Mouse (Mus musculus): ENCODE data around the gene Eif5b. TPM values are rescaled to one million over a fixed set of nuclear protein-coding genes. Genes with fewer than 3 reads are reported as not detected.

Eif5b gene
- 11.2 and 12.4 TPM in 2 replicates for polyA plus RNA-seq (2015; fragmentation: Nextera tagmentation; extraction: Ambion mirVana)

DNA sequence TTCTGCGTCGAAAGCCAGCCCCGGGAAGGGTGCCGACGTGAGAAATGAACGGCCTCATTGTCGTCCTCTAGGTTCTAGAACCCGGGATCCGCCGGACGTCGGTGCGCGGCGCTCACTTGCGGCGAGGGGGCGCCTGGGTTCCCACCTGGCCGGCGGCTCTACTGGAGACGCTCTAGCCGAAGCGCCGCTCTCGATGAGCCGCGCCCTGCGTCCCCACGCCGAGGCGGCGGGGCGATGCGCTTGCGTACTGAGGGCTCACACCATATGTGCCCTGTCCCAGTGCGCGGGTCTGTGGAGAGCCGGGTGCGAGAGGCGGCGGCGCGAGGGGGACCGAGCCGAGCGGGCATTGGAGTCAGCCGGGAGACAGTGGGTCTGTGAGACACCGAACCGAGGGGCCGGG is at the start of gene Eif5b, which contains the start of gene Txndc9:
Gene Eif5b, plus strand, starts transcription at position 144 of the 400 bp plus-strand sequence.
Gene Txndc9, minus strand, starts transcription at position 27 of the 400 bp plus-strand sequence.
- Histone ChIP-seq H3K4me2 (ENCODE audit: low read depth, low read length) (peak within 1 kb of the TSS; percentile 88), H3K27me3 (ENCODE audit: insufficient read depth, low read length) (no peaks in the 10 kb centered on the region), H3K27ac (ENCODE audit: low read depth) (peak within 1 kb of the TSS; percentile 93), H3K36me3 (replicated peaks; ENCODE audit: insufficient read depth, low read length) (peaks cover 25% of the 10 kb centered on the region), H3K9ac (replicated peaks) (peak within 1 kb of the TSS; percentile 99), H3K4me1 (ENCODE audit: insufficient read depth) (peaks cover 18% of the 10 kb centered on the region), H3K9me3 (ENCODE audit: low read length) (no peaks in the 10 kb centered on the region), H3K4me3 (ENCODE audit: low read depth, low read length) (peak within 1 kb of the TSS; percentile 97)
- TF ChIP-seq CTCF (IDR thresholded peaks at IDR 0.05; ENCODE audit: low read depth) (peak; percentile 78), EP300 (IDR thresholded peaks at IDR 0.05; ENCODE audit: low read depth) (no peak)
- ATAC-seq (peak; percentile 85), DNase-seq (peak; percentile 94)
- under 1% methylated on average over 50 of the region's 50 CpGs for WGBS (ENCODE audit: insufficient replicate concordance)

DNA sequence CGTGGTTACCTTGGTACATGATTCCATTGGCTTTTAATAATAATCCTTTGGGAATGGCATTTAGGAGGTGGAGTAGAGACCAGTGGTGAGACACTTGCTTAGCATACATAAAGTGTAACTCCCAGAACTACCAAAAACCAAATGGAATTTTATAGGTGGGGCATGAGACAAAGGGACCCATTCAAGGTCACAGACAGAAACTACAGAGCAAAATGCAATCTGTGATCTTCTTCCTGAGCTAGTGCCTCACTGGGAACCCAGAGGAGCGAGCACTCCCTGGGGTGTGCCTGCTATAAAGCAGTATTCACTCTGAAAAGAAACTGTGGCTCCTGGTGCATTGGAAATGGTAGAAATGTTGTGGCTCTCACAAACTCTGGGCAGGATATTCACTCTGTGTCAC is 48.9 kb upstream of the Eif5b start:
- H3K27ac ChIP-seq (ENCODE audit: low read depth) = no peak overlapping the region
- DNase-seq (no peak), ATAC-seq (no peak)
- H3K4me3 ChIP-seq (ENCODE audit: low read depth, low read length) = no peak overlapping the region
- H3K9ac ChIP-seq (replicated peaks) = no peak overlapping the region
- H3K36me3 ChIP-seq (replicated peaks; ENCODE audit: insufficient read depth, low read length) = no peaks in the 10 kb centered on the region
- no peaks in the 10 kb centered on the region for H3K4me1 ChIP-seq (ENCODE audit: insufficient read depth)
- no peaks in the 10 kb centered on the region for H3K27me3 ChIP-seq (ENCODE audit: insufficient read depth, low read length)
- no peak for TF ChIP-seq CTCF (IDR thresholded peaks at IDR 0.05; ENCODE audit: low read depth)
- TF ChIP-seq EP300 (IDR thresholded peaks at IDR 0.05; ENCODE audit: low read depth) = no peak
- H3K4me2 ChIP-seq (ENCODE audit: low read depth, low read length) = no peak overlapping the region
- WGBS (ENCODE audit: insufficient replicate concordance) = 69% methylated on average over 2 of the region's 2 CpGs
- no peaks in the 10 kb centered on the region for H3K9me3 ChIP-seq (ENCODE audit: low read length)

- DNase-seq = no peak
- no peak for ATAC-seq
- WGBS (ENCODE audit: insufficient replicate concordance) = 69% methylated on average over 7 of the region's 7 CpGs
Measured at GRCm38 (mm10) chr1:37954786-37955185, 43.0 kb upstream of the Eif5b start.

DNA sequence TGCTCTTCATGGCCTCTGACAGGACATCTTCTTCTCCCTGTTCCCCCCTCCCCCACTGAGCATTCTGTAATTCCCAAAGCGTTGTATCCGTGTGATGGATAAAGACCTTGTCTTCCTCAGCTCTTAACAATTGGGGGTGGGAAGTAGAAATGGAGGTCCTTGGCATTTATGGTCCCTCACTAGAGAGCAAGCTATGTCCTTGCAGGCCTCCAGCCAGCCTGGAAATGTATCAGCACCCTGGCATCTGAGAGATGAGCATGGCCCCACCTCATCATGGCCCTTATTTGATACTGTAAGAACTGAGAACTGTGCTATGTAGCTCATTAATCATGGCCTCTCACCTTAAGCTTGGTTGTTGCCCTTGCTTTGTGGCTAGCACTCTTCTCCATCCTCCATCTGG is 42.6 kb upstream of the Eif5b start:
- Histone ChIP-seq H3K9me3 (ENCODE audit: low read length) (no peaks in the 10 kb centered on the region), H3K27me3 (ENCODE audit: insufficient read depth, low read length) (no peaks in the 10 kb centered on the region), H3K36me3 (replicated peaks; ENCODE audit: insufficient read depth, low read length) (no peaks in the 10 kb centered on the region), H3K4me2 (ENCODE audit: low read depth, low read length) (no peak overlapping the region), H3K27ac (ENCODE audit: low read depth) (no peak overlapping the region), H3K4me3 (ENCODE audit: low read depth, low read length) (no peak overlapping the region), H3K9ac (replicated peaks) (no peak overlapping the region), H3K4me1 (ENCODE audit: insufficient read depth) (no peaks in the 10 kb centered on the region)
- DNase-seq = no peak
- TF ChIP-seq CTCF (IDR thresholded peaks at IDR 0.05; ENCODE audit: low read depth) (no peak), EP300 (IDR thresholded peaks at IDR 0.05; ENCODE audit: low read depth) (no peak)
- 70% methylated on average over 2 of the region's 2 CpGs for WGBS (ENCODE audit: insufficient replicate concordance)
- ATAC-seq = no peak

More at GRCm38 (mm10) chr1:37954786-37955185, 43.0 kb upstream of the Eif5b start:
- TF ChIP-seq CTCF (IDR thresholded peaks at IDR 0.05; ENCODE audit: low read depth) (no peak), EP300 (IDR thresholded peaks at IDR 0.05; ENCODE audit: low read depth) (no peak)
- Histone ChIP-seq H3K4me2 (ENCODE audit: low read depth, low read length) (no peak overlapping the region), H3K9ac (replicated peaks) (no peak overlapping the region), H3K27ac (ENCODE audit: low read depth) (no peak overlapping the region), H3K4me1 (ENCODE audit: insufficient read depth) (no peaks in the 10 kb centered on the region), H3K27me3 (ENCODE audit: insufficient read depth, low read length) (no peaks in the 10 kb centered on the region), H3K4me3 (ENCODE audit: low read depth, low read length) (no peak overlapping the region), H3K9me3 (ENCODE audit: low read length) (no peaks in the 10 kb centered on the region), H3K36me3 (replicated peaks; ENCODE audit: insufficient read depth, low read length) (no peaks in the 10 kb centered on the region)

DNA sequence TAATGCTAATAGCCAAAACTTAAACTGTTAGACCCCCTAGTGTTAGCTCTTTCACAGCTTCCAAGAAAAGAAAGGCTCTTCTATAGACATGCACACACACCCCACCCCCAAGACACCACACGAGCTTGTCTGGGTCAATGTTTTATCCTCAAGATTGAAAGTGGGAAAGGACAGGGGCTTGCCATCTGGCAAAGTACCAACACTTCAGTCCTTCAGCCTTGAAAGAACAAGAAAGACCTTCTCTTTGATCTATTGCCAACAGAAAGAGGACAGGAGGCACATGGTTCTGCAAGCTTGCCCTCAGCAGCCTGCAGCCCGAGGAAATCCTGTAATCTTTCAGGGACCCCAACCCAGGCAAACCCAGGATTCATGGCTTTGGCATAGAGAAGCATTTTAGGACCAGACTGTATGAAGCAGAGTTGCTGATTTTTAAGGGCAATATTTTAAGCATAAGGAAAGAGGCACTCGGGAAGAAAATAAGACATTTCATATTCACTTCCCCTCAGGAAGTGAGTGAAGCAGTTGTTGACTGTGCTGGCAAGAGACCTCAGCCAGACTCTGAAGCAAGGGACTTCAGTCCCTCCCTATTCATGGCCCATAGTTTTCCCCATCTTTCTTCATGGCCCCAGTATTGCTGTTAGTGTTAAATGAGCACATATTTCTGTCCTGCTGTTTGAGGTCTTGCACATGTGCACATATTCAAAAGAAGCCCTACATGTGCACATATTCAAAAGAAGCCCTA is 40.9 kb upstream of the Eif5b start:
- H3K4me2 ChIP-seq (ENCODE audit: low read depth, low read length) = no peak overlapping the region
- no peak overlapping the region for H3K27ac ChIP-seq (ENCODE audit: low read depth)
- 24% methylated on average over 3 of the region's 3 CpGs for WGBS (ENCODE audit: insufficient replicate concordance)
- TF ChIP-seq CTCF (IDR thresholded peaks at IDR 0.05; ENCODE audit: low read depth) (no peak), EP300 (IDR thresholded peaks at IDR 0.05; ENCODE audit: low read depth) (no peak)
- DNase-seq (no peak), ATAC-seq (no peak)
- H3K9ac ChIP-seq (replicated peaks) = no peak overlapping the region
- H3K36me3 ChIP-seq (replicated peaks; ENCODE audit: insufficient read depth, low read length) = no peaks in the 10 kb centered on the region
- H3K9me3 ChIP-seq (ENCODE audit: low read length) = no peaks in the 10 kb centered on the region
- H3K27me3 ChIP-seq (ENCODE audit: insufficient read depth, low read length) = no peaks in the 10 kb centered on the region
- no peak overlapping the region for H3K4me3 ChIP-seq (ENCODE audit: low read depth, low read length)
- H3K4me1 ChIP-seq (ENCODE audit: insufficient read depth) = no peaks in the 10 kb centered on the region

GRCm38 (mm10) chr1:37957659-37958058 is 40.2 kb upstream of the Eif5b start, which contains the start of gene Lyg1:
Lyg1 (minus strand) TSS chr1:37957759.
- no peak within 1 kb of the TSS for H3K9ac ChIP-seq (replicated peaks)

More at GRCm38 (mm10) chr1:37957659-37958058, 40.2 kb upstream of the Eif5b start, which contains the start of gene Lyg1:
- Histone ChIP-seq H3K9me3 (ENCODE audit: low read length) (no peaks in the 10 kb centered on the region), H3K4me1 (ENCODE audit: insufficient read depth) (no peaks in the 10 kb centered on the region), H3K36me3 (replicated peaks; ENCODE audit: insufficient read depth, low read length) (no peaks in the 10 kb centered on the region), H3K4me3 (ENCODE audit: low read depth, low read length) (no peak within 1 kb of the TSS), H3K27me3 (ENCODE audit: insufficient read depth, low read length) (no peaks in the 10 kb centered on the region), H3K27ac (ENCODE audit: low read depth) (no peak within 1 kb of the TSS), H3K4me2 (ENCODE audit: low read depth, low read length) (no peak within 1 kb of the TSS)
- no peak for ATAC-seq
- no peak for DNase-seq
- TF ChIP-seq CTCF (IDR thresholded peaks at IDR 0.05; ENCODE audit: low read depth) = no peak
- no peak for TF ChIP-seq EP300 (IDR thresholded peaks at IDR 0.05; ENCODE audit: low read depth)
- 75% methylated on average over 5 of the region's 5 CpGs for WGBS (ENCODE audit: insufficient replicate concordance)

All from liver, postnatal 0 days (tissue).